In genomic region chr10:127725136-127725535, GRCm38 (mm10) we compare ENCODE assay signal across 18 mouse cellular contexts. TPM values are rescaled to one million over a fixed set of nuclear protein-coding genes. Genes with fewer than 3 reads are reported as not detected.
"Had no signal": no experiment of that assay in that cellular context is flagged by ENCODE, and none has a peak within 500 bp of the region (broad histone marks: within the 10 kb centered on the region; RNA-seq: fewer than 3 reads in every experiment).

No protein-coding gene starts in this region.

- H3K36me3 ChIP-seq: limb, embryonic 15.5 days; lung, embryonic 15.5 days; midbrain, embryonic 13.5 days; neural tube, embryonic 15.5 days had no signal

- H3K4me2 ChIP-seq: limb, embryonic 15.5 days; lung, embryonic 15.5 days; midbrain, embryonic 13.5 days; neural tube, embryonic 15.5 days had no signal

- H3K9me3 ChIP-seq: limb, embryonic 15.5 days; lung, embryonic 15.5 days; midbrain, embryonic 13.5 days; neural tube, embryonic 15.5 days had no signal

- H3K9ac ChIP-seq: limb, embryonic 15.5 days; lung, embryonic 15.5 days; midbrain, embryonic 13.5 days; neural tube, embryonic 15.5 days had no signal

- H3K27ac ChIP-seq: limb, embryonic 15.5 days; lung, embryonic 15.5 days; macrophage; midbrain, embryonic 13.5 days; neural tube, embryonic 15.5 days had no signal

- DNase-seq: kidney, adult 11 months; kidney, adult 9 months; kidney, postnatal 10 days; left cerebral cortex, postnatal 4 days; lung, postnatal 14 days; right cerebral cortex, adult 18-20 months; right cerebral cortex, postnatal 25 days; spleen, adult 18-20 months; thymus, postnatal 4 days had no signal

- H3K4me3 ChIP-seq: limb, embryonic 15.5 days; lung, embryonic 15.5 days; midbrain, embryonic 13.5 days; neural tube, embryonic 15.5 days had no signal

- ATAC-seq: hindbrain, embryonic 16.5 days; midbrain, embryonic 13.5 days had no signal

RNA-seq across cellular contexts. Expression of gene Tac2, which starts 0.9 kb away (rescaled TPM):
- polyA plus RNA-seq: lung, embryonic 15.5 days; macrophage; midbrain, embryonic 13.5 days; testis, adult 2 months had no signal

RNA-seq across cellular contexts. Expression of gene Myo1a, which starts 20.2 kb away (rescaled TPM):
- polyA plus RNA-seq: macrophage had no signal

RNA-seq across cellular contexts. Expression of gene Rdh1, which starts 34.4 kb away (rescaled TPM):
- polyA plus RNA-seq: lung, embryonic 15.5 days; neural tube, embryonic 11.5 days; neural tube, embryonic 15.5 days; stomach, embryonic 14.5 days had no signal
